Mouse (Mus musculus): ENCODE results near the gene Fabp6. TPM values are rescaled to one million over a fixed set of nuclear protein-coding genes. Genes with fewer than 3 reads are reported as not detected.

Gene Fabp6
- total and polyA plus RNA-seq, 2 experiments from 2014 or later, result not detected

DNA sequence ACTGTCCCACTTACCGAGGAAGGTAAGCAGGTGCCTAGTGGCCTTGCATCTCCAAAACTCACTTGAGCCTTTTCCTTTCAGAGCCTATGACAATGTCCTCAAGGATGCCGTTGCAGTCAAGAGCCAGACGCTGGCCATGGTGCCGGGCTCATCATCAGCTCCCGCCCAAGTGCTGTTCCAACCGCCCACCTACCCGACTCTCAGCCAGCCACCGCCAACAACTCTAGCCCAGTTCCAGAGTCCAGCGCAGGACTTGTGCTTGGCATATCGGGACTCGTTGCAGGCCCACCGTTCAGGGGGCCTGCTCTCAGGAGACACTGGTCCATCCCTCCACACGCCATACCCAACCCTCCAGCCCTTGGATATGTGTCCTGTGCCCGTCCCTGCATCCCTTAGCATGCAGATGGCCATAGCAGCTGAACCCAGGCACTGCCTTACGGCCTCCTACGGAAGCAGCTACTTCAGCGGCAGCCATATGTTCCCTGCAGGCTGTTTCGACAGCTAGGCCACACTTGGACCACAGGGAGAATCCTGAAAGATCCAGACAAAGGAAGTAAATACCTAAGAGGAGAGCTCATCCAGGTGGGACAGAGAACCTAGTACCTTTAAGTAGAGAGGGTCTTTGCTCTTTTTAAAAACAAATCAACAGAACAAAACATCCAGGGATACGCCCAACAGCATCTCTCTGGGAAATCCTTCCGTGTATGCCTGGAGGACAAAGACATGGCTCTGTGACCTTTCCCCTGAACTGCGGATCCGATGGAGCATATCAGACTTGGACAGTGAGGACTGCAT lies 15.9 kb downstream of the Fabp6 start:
- TF ChIP-seq CTCF (IDR thresholded peaks at IDR 0.05), result no peak
- DNase-seq (ENCODE audit: low spot score) (no peak), ATAC-seq (ENCODE audit: low FRiP score) (no peak)
- H3K9ac ChIP-seq (replicated peaks; ENCODE audit: low read length, poor library complexity, severe bottlenecking), result no peak overlapping the region
- WGBS, result 84% methylated on average over 22 of the region's 22 CpGs
- no peak overlapping the region for H3K27ac ChIP-seq (ENCODE audit: low read depth, low read length)
- no peaks in the 10 kb centered on the region for H3K36me3 ChIP-seq (ENCODE audit: insufficient read depth, low read length)
- H3K4me2 ChIP-seq (ENCODE audit: low read depth, low read length, poor library complexity, severe bottlenecking), result no peak overlapping the region
- H3K27me3 ChIP-seq (ENCODE audit: insufficient read depth, low read length), result no peaks in the 10 kb centered on the region
- no peaks in the 10 kb centered on the region for H3K9me3 ChIP-seq (ENCODE audit: low read length)
- no peak overlapping the region for H3K4me3 ChIP-seq (ENCODE audit: low read depth, low read length)
- no peaks in the 10 kb centered on the region; the same call in 1 of the 2 replicates for H3K4me1 ChIP-seq (ENCODE audit: insufficient read depth, low read length)

DNA sequence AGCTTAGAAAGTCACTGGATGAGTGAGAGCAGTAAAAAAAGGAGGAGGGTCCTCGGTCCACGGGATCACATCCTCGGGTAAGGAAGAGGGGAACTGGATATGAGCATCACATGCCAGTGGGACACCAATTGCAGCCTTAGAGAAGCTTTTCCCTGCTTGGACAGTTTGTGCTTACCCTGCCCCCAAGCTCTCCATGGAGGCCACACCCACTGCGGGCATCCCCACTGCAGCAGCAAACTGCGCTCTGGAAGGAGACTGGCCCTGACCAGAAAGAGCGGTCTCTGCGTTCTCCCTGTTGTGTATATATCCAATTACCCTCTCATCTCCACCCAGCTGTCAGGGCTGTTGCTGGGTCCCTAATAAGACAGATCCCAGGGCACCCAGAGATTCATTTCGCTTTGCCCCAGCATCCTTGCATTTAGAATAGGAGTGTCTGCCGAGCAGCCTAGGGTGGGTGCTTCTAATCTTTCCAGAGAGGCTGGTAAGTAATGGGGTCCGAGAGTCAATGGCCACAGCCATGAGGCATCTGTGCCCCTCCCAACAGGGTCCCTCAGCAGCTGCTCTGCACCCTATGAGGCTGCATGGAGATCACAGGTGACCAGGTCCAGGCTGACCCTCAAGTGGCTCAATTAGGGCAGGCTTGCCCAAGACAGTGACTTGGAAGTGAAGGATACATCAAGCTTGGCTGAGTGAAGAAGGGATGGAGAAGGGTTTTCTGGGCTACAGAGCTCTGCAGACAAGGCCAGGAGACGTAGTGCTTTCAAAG lies 23.4 kb downstream of the Fabp6 start:
- no peak overlapping the region for H3K9ac ChIP-seq (replicated peaks; ENCODE audit: low read length, poor library complexity, severe bottlenecking)
- TF ChIP-seq CTCF (IDR thresholded peaks at IDR 0.05), result no peak
- no peak for DNase-seq (ENCODE audit: low spot score)
- H3K4me3 ChIP-seq (ENCODE audit: low read depth, low read length), result no peak overlapping the region
- H3K27ac ChIP-seq (ENCODE audit: low read depth, low read length), result no peak overlapping the region
- WGBS, result 48% methylated on average over 11 of the region's 11 CpGs
- no peaks in the 10 kb centered on the region for H3K4me1 ChIP-seq (ENCODE audit: insufficient read depth, low read length)
- H3K4me2 ChIP-seq (ENCODE audit: low read depth, low read length, poor library complexity, severe bottlenecking), result no peak overlapping the region
- H3K9me3 ChIP-seq (ENCODE audit: low read length), result no peaks in the 10 kb centered on the region
- no peaks in the 10 kb centered on the region for H3K27me3 ChIP-seq (ENCODE audit: insufficient read depth, low read length)
- no peaks in the 10 kb centered on the region for H3K36me3 ChIP-seq (ENCODE audit: insufficient read depth, low read length)
- ATAC-seq (ENCODE audit: low FRiP score), result no peak

DNA sequence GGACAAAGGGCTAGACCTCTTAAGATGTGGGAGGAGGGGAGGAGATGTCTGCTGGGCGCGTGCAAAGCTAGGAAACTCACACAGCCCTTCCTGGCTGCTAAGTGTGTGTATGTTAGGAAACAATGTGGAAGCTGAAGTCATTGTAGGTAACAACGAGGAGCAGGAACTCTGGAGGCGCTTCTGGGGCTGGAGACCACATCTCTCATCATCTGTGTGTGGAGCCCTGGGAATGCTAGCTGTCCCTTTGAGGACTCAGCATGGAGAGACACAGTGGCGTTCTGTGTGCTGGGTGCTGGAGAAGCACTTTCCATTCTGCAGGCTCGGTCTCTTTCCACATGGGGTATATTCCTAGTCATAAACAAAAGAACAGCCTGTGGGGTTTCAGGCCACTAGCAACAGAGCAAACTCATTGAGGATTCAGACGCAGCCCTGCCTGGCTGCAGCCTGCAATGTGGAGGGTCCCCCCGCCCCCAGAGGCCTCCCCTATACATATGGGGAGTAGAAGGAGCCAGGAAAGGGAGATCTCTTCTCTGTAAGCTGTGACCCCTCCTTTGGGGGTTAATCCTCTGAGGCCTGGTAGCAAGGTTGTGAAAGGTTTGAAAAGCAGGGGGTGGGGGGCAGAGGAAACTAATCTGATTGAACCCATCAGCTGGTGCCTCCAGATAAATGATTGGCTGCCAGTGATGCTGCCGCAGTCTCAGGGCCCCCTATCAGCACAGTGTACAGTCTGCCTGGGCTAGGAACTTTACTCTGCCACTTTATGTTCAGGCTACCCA lies 25.8 kb downstream of the Fabp6 start:
- H3K9me3 ChIP-seq (ENCODE audit: low read length), result no peaks in the 10 kb centered on the region
- no peak overlapping the region for H3K4me2 ChIP-seq (ENCODE audit: low read depth, low read length, poor library complexity, severe bottlenecking)
- no peak overlapping the region for H3K4me3 ChIP-seq (ENCODE audit: low read depth, low read length)
- no peak for TF ChIP-seq CTCF (IDR thresholded peaks at IDR 0.05)
- H3K36me3 ChIP-seq (ENCODE audit: insufficient read depth, low read length), result no peaks in the 10 kb centered on the region
- WGBS, result 12% methylated on average over 9 of the region's 9 CpGs
- H3K4me1 ChIP-seq (ENCODE audit: insufficient read depth, low read length), result no peaks in the 10 kb centered on the region; the same call in 1 of the 2 replicates
- peak; percentile 35 for DNase-seq (ENCODE audit: low spot score)
- H3K27ac ChIP-seq (ENCODE audit: low read depth, low read length), result no peak overlapping the region
- H3K27me3 ChIP-seq (ENCODE audit: insufficient read depth, low read length), result no peaks in the 10 kb centered on the region
- peak; percentile 59; the same call in 1 of the 2 replicates for ATAC-seq (ENCODE audit: low FRiP score)
- no peak overlapping the region for H3K9ac ChIP-seq (replicated peaks; ENCODE audit: low read length, poor library complexity, severe bottlenecking)

DNA sequence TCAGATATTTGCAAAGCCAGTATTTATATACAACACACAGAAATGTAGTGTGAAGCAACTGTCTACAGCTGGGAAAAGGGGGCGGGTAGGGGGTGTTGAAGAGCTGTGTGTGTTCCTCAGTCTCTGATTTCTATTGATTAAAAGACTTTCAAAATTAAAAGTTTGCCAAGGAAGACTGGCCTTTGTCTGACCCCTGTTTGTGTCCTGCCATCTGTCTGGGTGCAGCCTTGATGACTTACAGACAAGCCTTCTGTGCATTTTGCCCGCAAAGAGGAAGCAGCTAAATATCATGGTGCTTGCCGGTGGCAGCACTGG lies 26.3 kb downstream of the Fabp6 start:
- no peak overlapping the region for H3K4me2 ChIP-seq (ENCODE audit: low read depth, low read length, poor library complexity, severe bottlenecking)
- no peaks in the 10 kb centered on the region for H3K27me3 ChIP-seq (ENCODE audit: insufficient read depth, low read length)
- no peak overlapping the region for H3K9ac ChIP-seq (replicated peaks; ENCODE audit: low read length, poor library complexity, severe bottlenecking)
- DNase-seq (ENCODE audit: low spot score) (no peak), ATAC-seq (ENCODE audit: low FRiP score) (no peak)
- no peaks in the 10 kb centered on the region for H3K36me3 ChIP-seq (ENCODE audit: insufficient read depth, low read length)
- no peak overlapping the region for H3K27ac ChIP-seq (ENCODE audit: low read depth, low read length)
- no peak for TF ChIP-seq CTCF (IDR thresholded peaks at IDR 0.05)
- H3K4me3 ChIP-seq (ENCODE audit: low read depth, low read length), result no peak overlapping the region
- H3K4me1 ChIP-seq (ENCODE audit: insufficient read depth, low read length), result no peaks in the 10 kb centered on the region; the same call in 1 of the 2 replicates
- H3K9me3 ChIP-seq (ENCODE audit: low read length), result no peaks in the 10 kb centered on the region
- WGBS, result 15% methylated on average over 3 of the region's 3 CpGs

DNA sequence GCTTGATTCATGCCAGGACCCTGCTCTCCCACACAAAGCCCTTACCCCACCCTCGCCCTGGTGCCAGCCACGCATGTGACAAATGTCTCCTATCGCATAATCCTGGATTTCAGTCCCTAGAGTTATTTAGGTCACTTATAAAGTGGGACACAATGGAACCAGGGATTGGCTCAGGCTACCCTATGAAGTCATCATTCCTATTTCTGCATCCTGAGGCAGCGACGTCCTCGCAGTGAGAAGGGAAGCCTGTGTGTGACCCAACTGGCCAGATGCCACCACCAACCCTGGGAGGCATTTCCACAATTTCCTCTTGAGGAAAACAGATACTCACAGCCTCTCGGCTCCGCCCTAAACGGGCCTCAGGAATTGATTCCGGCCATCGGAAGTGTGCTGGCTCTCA lies 31.7 kb downstream of the Fabp6 start:
- Histone ChIP-seq H3K9me3 (ENCODE audit: low read length) (no peaks in the 10 kb centered on the region), H3K4me2 (ENCODE audit: low read depth, low read length, poor library complexity, severe bottlenecking) (no peak overlapping the region), H3K27ac (ENCODE audit: low read depth, low read length) (no peak overlapping the region), H3K36me3 (ENCODE audit: insufficient read depth, low read length) (no peaks in the 10 kb centered on the region), H3K9ac (replicated peaks; ENCODE audit: low read length, poor library complexity, severe bottlenecking) (no peak overlapping the region), H3K4me1 (ENCODE audit: insufficient read depth, low read length) (no peaks in the 10 kb centered on the region; the same call in 1 of the 2 replicates), H3K4me3 (ENCODE audit: low read depth, low read length) (no peak overlapping the region), H3K27me3 (ENCODE audit: insufficient read depth, low read length) (no peaks in the 10 kb centered on the region)
- 60% methylated on average over 11 of the region's 11 CpGs for WGBS
- ATAC-seq (ENCODE audit: low FRiP score) (peak; percentile 25; the same call in 1 of the 2 replicates), DNase-seq (ENCODE audit: low spot score) (peak; percentile 46)
- TF ChIP-seq CTCF (IDR thresholded peaks at IDR 0.05), result no peak
